Mouse (Mus musculus) intestine, embryonic 15.5 days (tissue): Measurements from ENCODE around the gene Pdyn. TPM values are rescaled to one million over a fixed set of nuclear protein-coding genes. Genes with fewer than 3 reads are reported as not detected.

Experiments used
- ATAC-seq: fragments of 200-750 bp; cut with Nextera tagmentation; 2 replicates; pipeline ENCODE4 v1.8.0; 2017; ENCODE audit warnings: moderate TSS enrichment, moderate library complexity
- H3K27ac ChIP-seq: fragments of 300-500 bp; sonication (generic); 2 replicates; pipeline ENCODE4 v1.5.1; 2015; ENCODE audit warnings: mild to moderate bottlenecking, inconsistent platforms
- H3K27me3 ChIP-seq: fragments of 300-500 bp; sonication (generic); replicated peaks from 2 replicates; pipeline ENCODE4 v1.6.1; 2015; ENCODE audit warnings: inconsistent platforms
- H3K36me3 ChIP-seq: fragments of 300-500 bp; sonication (generic); 2 replicates; pipeline ENCODE4 v1.6.1; 2015; ENCODE audit warnings: inconsistent platforms
- H3K4me1 ChIP-seq: fragments of 300-500 bp; sonication (generic); replicated peaks from 2 replicates; pipeline ENCODE4 v1.6.1; 2015; ENCODE audit warnings: inconsistent platforms
- H3K4me2 ChIP-seq: fragments of 300-500 bp; sonication (generic); replicated peaks from 2 replicates; pipeline ENCODE4 v1.6.1; 2015; ENCODE audit warnings: mild to moderate bottlenecking, inconsistent platforms
- H3K4me3 ChIP-seq: fragments of 300-500 bp; sonication (generic); replicated peaks from 2 replicates; pipeline ENCODE4 v1.5.1; 2015; ENCODE audit warnings: inconsistent platforms
- H3K9ac ChIP-seq: fragments of 300-500 bp; sonication (generic); 2 replicates; pipeline ENCODE4 v1.6.1; 2015; ENCODE audit warnings: inconsistent platforms
- H3K9me3 ChIP-seq: fragments of 300-500 bp; sonication (generic); 2 replicates; pipeline ENCODE4 v1.6.1; 2016; ENCODE audit warnings: inconsistent platforms
- WGBS: fragments of 180-500 bp; shearing (Covaris S2); methylation state at CpG from one replicate; pipeline ENCODE4 v1.1.7; 2015; 5-methylcytosine and 5-hydroxymethylcytosine counted together
- polyA plus RNA-seq: library from polyadenylated mRNA; unstranded; fragments of >200 nt; fragmentation: Nextera tagmentation; extraction: Ambion mirVana; gene quantifications from 2 replicates; pipeline ENCODE4 v1.2.1, GENCODE M21; 2015

The Pdyn gene
- polyA plus RNA-seq, 1 experiment from 2014 or later = 1.0 TPM

DNA sequence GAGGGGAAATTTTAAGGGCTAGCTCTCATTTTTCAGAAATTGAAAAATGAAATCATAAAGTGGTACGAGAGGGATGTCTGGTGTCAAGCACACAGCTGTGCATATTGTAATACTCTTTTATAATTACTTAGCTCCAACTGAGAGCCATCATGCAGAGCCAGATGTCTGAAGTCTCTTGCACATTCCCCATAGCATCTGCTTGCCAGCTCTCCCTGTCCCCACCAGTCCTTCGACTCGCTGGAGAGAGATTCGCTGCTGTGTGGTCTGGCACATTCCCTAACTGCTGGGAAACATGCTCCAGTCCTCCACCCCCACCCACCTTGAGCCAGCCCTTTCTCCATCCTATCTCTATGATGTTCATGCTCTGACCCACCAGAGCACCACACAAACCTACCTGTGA lies 15.6 kb downstream of the Pdyn start:
- Histone ChIP-seq H3K4me3 (no peak overlapping the region), H3K9ac (no peak overlapping the region), H3K27ac (no peak overlapping the region), H3K4me1 (no peaks in the 10 kb centered on the region), H3K4me2 (no peak overlapping the region), H3K27me3 (no peaks in the 10 kb centered on the region), H3K36me3 (no peaks in the 10 kb centered on the region), H3K9me3 (no peaks in the 10 kb centered on the region)
- WGBS = 65% methylated on average over 4 of the region's 4 CpGs
- ATAC-seq = no peak

DNA sequence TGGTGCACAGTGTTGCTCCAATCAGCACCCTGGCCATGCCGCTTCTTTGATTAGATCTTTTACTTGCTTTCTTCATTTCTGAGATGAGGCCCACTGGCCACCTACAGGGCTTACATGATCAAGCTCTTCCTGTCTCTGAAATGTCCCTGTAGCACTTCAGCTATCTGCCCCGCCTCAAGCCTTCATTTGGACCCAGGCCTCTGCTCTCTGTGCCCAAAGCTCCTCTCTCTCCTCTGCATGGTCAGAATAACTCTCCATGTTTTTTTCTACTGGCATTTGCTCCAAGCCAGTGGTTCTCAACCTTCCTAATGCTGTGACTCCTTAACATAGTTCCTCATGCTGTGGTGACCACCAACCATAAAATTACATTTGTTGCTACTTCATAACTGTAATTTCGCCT lies 19.4 kb downstream of the Pdyn start:
- Histone ChIP-seq H3K4me2 (no peak overlapping the region), H3K9me3 (no peaks in the 10 kb centered on the region), H3K36me3 (no peaks in the 10 kb centered on the region), H3K9ac (no peak overlapping the region), H3K4me1 (no peaks in the 10 kb centered on the region), H3K27ac (no peak overlapping the region), H3K4me3 (no peak overlapping the region), H3K27me3 (no peaks in the 10 kb centered on the region)
- ATAC-seq = no peak
- 80% methylated on average over 3 of the region's 3 CpGs for WGBS

DNA sequence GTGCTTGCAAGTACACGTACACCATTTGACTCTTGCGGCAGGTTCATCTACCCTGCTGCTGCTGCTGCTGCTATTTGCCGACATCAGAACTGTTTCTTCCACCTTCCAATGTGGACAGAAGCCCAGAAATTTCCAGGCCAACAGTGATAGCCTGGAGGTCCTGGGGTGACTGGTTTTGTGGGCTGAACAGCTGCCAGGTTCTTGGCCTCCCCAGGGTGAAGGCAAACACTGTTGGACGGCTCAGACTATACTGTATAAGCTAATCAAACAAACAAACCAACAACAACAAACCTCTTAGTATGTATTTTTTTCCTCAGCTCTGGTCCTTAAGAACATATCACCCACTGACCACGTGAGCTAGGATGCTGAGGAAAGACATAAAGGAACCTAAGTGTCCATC lies 20.6 kb downstream of the Pdyn start:
- H3K4me1 ChIP-seq = no peaks in the 10 kb centered on the region
- H3K36me3 ChIP-seq = no peaks in the 10 kb centered on the region
- no peak overlapping the region for H3K9ac ChIP-seq
- no peak overlapping the region for H3K4me2 ChIP-seq
- H3K4me3 ChIP-seq = no peak overlapping the region
- ATAC-seq = no peak
- no peak overlapping the region for H3K27ac ChIP-seq
- 77% methylated on average over 5 of the region's 5 CpGs for WGBS
- H3K9me3 ChIP-seq = no peaks in the 10 kb centered on the region
- H3K27me3 ChIP-seq = no peaks in the 10 kb centered on the region

DNA sequence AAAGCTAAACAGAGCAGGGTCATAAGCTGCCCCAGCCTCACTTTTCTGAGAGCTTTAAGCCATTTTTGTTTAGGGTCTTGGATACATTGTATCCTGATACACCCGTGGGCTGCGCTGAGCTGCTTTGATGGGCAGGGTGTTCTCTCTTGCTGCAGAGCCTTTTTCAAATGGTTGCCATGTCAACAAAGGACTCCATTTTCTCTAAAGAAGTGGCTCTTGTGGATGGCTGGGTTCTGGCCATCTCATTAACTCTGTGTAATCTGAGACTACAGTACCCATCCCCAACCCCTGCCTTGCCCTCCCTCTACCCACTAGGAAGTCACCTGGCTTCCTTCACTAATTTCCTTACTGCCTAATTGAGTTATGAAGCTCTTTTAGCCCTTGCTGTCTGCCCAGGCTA lies 22.0 kb downstream of the Pdyn start:
- H3K4me2 ChIP-seq = no peak overlapping the region
- H3K4me1 ChIP-seq = no peaks in the 10 kb centered on the region
- no peaks in the 10 kb centered on the region for H3K27me3 ChIP-seq
- 51% methylated on average over 2 of the region's 2 CpGs for WGBS
- no peak overlapping the region for H3K4me3 ChIP-seq
- no peaks in the 10 kb centered on the region for H3K9me3 ChIP-seq
- H3K9ac ChIP-seq = no peak overlapping the region
- H3K36me3 ChIP-seq = no peaks in the 10 kb centered on the region
- ATAC-seq = no peak
- no peak overlapping the region for H3K27ac ChIP-seq

DNA sequence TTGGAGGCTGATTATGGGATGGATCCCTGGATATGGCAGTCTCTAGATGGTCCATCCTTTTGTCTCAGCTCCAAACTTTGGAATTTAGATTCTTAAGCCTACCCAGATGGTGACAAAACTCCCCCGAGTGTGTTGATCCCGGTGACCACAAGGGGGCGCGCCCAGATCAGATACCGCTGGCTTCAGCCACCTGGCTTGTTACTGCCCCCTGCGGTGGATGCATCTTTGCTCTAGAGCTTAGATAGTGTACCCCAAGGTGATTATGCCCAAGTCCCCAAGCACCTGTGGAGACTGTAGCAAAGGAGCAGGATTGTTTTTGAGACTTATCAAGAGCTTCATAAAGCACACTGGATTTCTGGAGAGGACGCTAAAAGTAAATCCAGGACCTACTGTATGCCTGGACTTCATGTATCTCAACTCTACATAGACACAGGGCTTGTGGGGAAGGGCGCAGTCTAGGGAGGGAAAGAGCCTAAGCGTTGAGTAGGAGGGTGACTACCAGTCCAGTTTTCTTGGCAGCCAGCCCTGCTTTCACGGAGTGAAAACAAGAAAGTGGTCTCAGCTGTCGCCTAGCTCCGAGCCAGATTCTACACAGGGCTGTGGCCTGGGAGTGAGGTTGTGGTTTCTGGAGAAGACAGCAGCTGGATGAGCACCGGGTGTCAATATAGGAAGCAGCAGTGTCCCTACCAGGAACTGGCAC lies 24.6 kb downstream of the Pdyn start:
- no peak overlapping the region for H3K9ac ChIP-seq
- H3K9me3 ChIP-seq = no peaks in the 10 kb centered on the region
- H3K27me3 ChIP-seq = 0 out of 2 replicates have a peak, but pooled peaks cover 3% of the 10 kb centered on the region
- 0 out of 2 replicates have a peak, but pooled peaks have one; percentile 53 for ATAC-seq
- no peaks in the 10 kb centered on the region for H3K4me1 ChIP-seq
- H3K4me3 ChIP-seq = no peak overlapping the region
- no peak overlapping the region for H3K4me2 ChIP-seq
- no peak overlapping the region for H3K27ac ChIP-seq
- H3K36me3 ChIP-seq = no peaks in the 10 kb centered on the region
- 26% methylated on average over 13 of the region's 13 CpGs for WGBS

DNA sequence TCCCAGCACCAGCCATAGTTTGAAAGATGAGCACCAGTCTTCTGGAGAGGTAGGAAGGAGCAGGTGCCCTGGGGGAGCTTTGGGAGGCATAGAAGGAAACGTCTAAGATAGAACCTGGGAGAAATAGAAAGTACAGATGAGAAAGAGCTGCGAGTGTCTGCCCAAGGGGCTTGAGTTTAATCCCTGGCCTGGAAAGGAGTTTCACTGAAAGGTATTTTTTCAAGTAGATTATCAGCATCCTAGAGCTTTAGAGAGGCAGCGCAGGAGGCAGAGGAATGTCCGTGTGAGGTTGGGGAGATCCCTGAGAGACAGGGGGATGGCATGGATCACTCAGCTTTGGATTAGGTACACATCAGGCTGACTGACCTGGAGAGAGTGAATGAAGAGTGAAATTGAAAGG lies 27.7 kb downstream of the Pdyn start:
- no peak for ATAC-seq
- H3K4me2 ChIP-seq = no peak overlapping the region
- H3K9me3 ChIP-seq = no peaks in the 10 kb centered on the region
- H3K4me1 ChIP-seq = no peaks in the 10 kb centered on the region
- 0 out of 2 replicates have a peak, but pooled peaks cover 3% of the 10 kb centered on the region for H3K27me3 ChIP-seq
- no peak overlapping the region for H3K4me3 ChIP-seq
- no peak overlapping the region for H3K9ac ChIP-seq
- WGBS = 74% methylated on average over 4 of the region's 4 CpGs
- no peaks in the 10 kb centered on the region for H3K36me3 ChIP-seq
- H3K27ac ChIP-seq = no peak overlapping the region

DNA sequence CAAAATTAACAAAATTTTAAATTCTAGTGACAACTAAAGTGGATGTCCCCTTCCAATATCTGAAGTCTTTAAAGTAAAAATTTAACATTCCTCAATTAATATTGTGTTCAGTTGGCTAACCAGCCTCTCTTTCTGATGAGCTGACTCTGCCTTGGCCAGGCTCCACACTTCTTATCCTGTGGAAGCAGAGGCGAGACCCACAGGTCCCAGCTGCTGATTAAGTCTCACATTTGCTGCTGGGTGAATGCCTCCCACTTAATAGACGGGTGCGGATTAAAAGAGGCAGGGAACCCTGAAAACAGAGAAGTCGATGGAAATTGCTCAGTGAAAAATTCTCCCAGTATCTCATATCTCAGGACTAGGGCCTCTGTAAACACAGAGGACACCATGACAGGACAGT lies 37.2 kb downstream of the Pdyn start:
- WGBS = 82% methylated on average over 4 of the region's 4 CpGs

DNA sequence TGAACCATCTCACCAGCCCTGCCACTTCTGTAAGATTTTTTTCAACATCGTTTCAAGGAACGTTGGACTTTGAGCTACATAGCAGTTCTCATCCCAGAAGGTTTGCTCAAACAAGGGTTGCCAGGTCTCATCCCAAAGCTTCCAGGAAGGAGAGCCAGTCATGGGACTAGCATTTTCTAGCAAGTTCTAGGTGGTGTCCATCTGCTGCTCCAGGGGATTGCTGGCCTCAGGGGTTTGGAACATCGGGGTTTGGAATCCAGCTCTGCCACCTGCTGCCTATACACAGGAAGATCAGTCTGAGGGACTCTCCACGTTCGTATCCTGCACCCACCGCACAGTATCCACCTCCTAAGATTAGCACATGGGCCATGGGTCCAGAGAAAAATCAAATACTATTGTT lies 39.6 kb downstream of the Pdyn start:
- ATAC-seq = no peak
- WGBS = 62% methylated on average over 6 of the region's 6 CpGs

More for the DNA sequence above, 37.2 kb downstream of the Pdyn start:
- Histone ChIP-seq H3K4me1 (no peaks in the 10 kb centered on the region), H3K27ac (no peak overlapping the region), H3K9me3 (no peaks in the 10 kb centered on the region), H3K36me3 (no peaks in the 10 kb centered on the region), H3K4me2 (no peak overlapping the region), H3K27me3 (no peaks in the 10 kb centered on the region), H3K4me3 (no peak overlapping the region), H3K9ac (no peak overlapping the region)
- no peak for ATAC-seq

DNA sequence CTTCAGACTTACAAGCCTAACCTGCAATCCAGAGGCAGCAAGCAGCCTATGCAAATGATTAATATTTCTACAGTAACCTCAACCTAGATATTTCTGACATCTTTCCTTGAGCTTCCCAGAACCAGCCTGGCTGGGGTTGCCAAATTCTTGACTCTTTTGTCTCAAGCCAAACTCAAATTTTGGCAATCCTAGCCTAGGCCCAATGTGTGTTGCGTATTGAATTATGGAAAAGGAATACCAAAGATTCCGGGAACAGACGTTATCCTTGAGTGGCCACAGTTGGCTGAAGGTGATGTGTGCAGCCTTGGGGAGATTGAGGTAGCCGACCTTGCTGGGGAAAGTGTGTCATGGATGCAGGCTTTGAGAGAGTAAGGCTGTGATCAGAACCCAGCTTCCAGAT lies 40.8 kb downstream of the Pdyn start:
- H3K9ac ChIP-seq = no peak overlapping the region
- 82% methylated on average over 4 of the region's 4 CpGs for WGBS
- no peak for ATAC-seq

More for the DNA sequence above, 39.6 kb downstream of the Pdyn start:
- no peaks in the 10 kb centered on the region for H3K4me1 ChIP-seq
- H3K27ac ChIP-seq = no peak overlapping the region
- no peak overlapping the region for H3K9ac ChIP-seq
- no peaks in the 10 kb centered on the region for H3K27me3 ChIP-seq
- no peak overlapping the region for H3K4me3 ChIP-seq
- no peaks in the 10 kb centered on the region for H3K9me3 ChIP-seq
- no peaks in the 10 kb centered on the region for H3K36me3 ChIP-seq
- H3K4me2 ChIP-seq = no peak overlapping the region

DNA sequence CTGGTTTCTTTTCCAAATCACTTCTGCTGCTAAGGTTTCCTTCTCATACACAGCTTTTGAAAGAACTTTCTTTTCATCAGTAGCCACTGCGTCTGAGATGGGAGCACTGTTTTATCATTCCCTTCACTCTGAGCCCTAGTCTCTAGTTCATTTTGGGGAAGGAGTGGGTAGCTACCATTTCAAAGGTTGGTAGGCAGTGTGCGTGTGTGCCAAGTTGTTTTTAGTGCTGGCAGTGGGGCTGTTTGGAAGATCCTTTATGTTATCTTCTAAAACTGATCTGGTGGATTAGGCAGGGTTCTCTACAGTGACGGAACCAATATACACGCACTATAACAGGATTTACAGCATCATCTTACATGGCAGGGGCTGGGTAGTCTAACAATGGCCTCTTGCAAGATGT lies 44.6 kb downstream of the Pdyn start:
- no peak for ATAC-seq
- Histone ChIP-seq H3K4me1 (no peaks in the 10 kb centered on the region), H3K27me3 (no peaks in the 10 kb centered on the region), H3K9ac (no peak overlapping the region), H3K4me2 (no peak overlapping the region), H3K9me3 (no peaks in the 10 kb centered on the region), H3K4me3 (no peak overlapping the region), H3K27ac (no peak overlapping the region), H3K36me3 (no peaks in the 10 kb centered on the region)
- 82% methylated on average over 4 of the region's 4 CpGs for WGBS

More for the DNA sequence above, 40.8 kb downstream of the Pdyn start:
- H3K4me3 ChIP-seq = no peak overlapping the region
- H3K27me3 ChIP-seq = no peaks in the 10 kb centered on the region
- no peaks in the 10 kb centered on the region for H3K4me1 ChIP-seq
- no peak overlapping the region for H3K4me2 ChIP-seq
- H3K9me3 ChIP-seq = no peaks in the 10 kb centered on the region
- no peak overlapping the region for H3K27ac ChIP-seq
- H3K36me3 ChIP-seq = no peaks in the 10 kb centered on the region

DNA sequence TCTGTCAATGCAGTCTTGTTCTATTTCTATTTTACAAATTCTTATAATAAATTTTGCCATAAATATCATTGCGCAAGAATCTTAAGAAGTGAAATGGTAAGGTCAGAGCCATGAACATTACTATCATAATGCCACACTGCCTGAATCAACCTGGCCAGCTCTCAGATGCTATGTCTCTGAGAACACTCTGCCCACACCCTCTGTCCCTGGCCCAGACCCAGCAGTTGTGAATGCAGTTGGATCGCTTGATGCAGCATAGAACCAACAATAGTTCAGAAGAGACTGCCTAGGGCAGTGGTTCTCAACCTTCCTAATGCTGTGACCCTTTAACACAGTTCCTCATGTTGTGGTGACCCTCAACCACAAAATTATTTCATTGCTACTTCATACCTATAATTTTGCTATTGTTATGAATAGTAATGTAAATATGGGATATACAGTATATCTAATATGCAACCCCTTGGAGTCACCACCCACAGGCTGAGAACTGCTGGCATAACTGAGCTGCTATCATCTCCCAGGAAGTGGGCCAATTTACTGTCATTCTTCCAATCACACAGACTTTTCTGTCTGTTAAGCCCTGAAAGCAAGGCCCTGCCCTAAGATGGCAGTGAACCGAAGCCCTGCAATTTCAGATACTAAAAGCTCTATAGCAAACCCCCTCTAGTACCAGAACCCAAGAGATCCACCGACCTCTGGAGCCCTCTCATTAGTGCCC lies 45.3 kb downstream of the Pdyn start:
- H3K4me2 ChIP-seq = no peak overlapping the region
- H3K27me3 ChIP-seq = no peaks in the 10 kb centered on the region
- H3K36me3 ChIP-seq = no peaks in the 10 kb centered on the region
- H3K9ac ChIP-seq = no peak overlapping the region
- H3K4me3 ChIP-seq = no peak overlapping the region
- no peaks in the 10 kb centered on the region for H3K9me3 ChIP-seq
- H3K4me1 ChIP-seq = no peaks in the 10 kb centered on the region
- no peak overlapping the region for H3K27ac ChIP-seq
- no peak for ATAC-seq
- 89% methylated on average over 4 of the region's 4 CpGs for WGBS

DNA sequence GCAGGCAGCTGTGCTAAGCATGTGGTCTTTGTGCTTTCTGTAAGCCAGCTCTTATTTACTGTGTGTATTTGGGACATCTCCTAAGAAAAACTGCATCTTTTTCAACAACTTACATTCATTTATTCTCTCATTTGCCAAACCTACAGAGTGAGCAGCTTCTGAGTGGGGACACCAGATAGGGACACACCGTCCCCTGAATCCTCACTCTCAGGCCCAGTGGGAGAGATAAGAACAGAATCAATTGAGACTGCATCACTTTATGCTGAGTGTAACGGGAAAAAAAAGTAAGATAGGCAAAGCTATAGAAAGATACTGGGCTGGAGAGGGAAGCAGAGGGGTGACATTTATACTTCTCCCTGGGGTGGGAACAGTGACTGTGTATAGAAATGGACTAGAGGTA lies 46.0 kb downstream of the Pdyn start:
- no peak overlapping the region for H3K4me3 ChIP-seq
- no peaks in the 10 kb centered on the region for H3K9me3 ChIP-seq
- no peaks in the 10 kb centered on the region for H3K4me1 ChIP-seq
- ATAC-seq = no peak
- WGBS = 90% methylated on average over 2 of the region's 2 CpGs
- no peak overlapping the region for H3K9ac ChIP-seq
- H3K36me3 ChIP-seq = no peaks in the 10 kb centered on the region
- H3K27ac ChIP-seq = no peak overlapping the region
- no peaks in the 10 kb centered on the region for H3K27me3 ChIP-seq
- H3K4me2 ChIP-seq = no peak overlapping the region

DNA sequence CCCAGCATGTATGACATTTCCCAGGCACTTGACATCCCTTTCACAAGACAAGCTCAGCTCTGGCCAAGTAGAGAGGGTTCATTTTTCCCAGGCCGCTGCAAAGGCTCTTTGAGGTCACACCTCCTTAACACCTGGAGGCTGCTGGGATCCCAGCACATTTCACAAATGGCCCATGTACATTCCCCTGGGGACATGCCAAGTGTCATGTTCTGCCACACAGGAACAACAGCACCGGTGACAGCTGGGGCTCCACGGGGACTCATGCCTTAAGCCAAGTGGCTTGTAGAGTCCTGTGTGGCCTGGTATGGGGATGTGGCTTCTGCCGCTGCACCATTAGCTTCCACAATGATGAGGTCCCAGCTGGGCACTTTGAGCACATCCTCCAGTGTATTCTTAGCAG lies 47.0 kb downstream of the Pdyn start:
- WGBS = 68% methylated on average over 4 of the region's 4 CpGs
- Histone ChIP-seq H3K4me3 (no peak overlapping the region), H3K9me3 (no peaks in the 10 kb centered on the region), H3K36me3 (no peaks in the 10 kb centered on the region), H3K4me1 (no peaks in the 10 kb centered on the region), H3K9ac (no peak overlapping the region), H3K4me2 (no peak overlapping the region), H3K27me3 (no peaks in the 10 kb centered on the region), H3K27ac (no peak overlapping the region)
- no peak for ATAC-seq
